In genomic region chr10:69571972-69572371, GRCm38 (mm10) we compare ENCODE assay signal across 8 mouse cellular contexts.
A peak's percentile ranks its signal among the peaks of the same experiment; 100 is the strongest.
DNase-seq lines count a peak whose midpoint lies in the region; ATAC-seq and TF ChIP-seq lines count a peak whose summit lies in the region.

No protein-coding gene starts in this region.

- no peaks in the 10 kb centered on the region for H3K9me3 ChIP-seq in heart, embryonic 16.5 days (replicated peaks; ENCODE audit: control insufficient read depth, low read length)

- 5% methylated on average over 9 of the region's 9 CpGs for WGBS in heart, embryonic 16.5 days

- no peak overlapping the region for H3K27ac ChIP-seq in heart, embryonic 16.5 days (ENCODE audit: low read length)

- H3ac ChIP-seq in myocyte (ENCODE audit: control insufficient read depth, insufficient read length): no peak overlapping the region

- no peaks in the 10 kb centered on the region for H3K27me3 ChIP-seq in heart, embryonic 16.5 days (ENCODE audit: control insufficient read depth, insufficient read depth, low read length)
- no peaks in the 10 kb centered on the region for H3K27me3 ChIP-seq in myocyte (ENCODE audit: control insufficient read depth, insufficient read depth, insufficient read length)

- peak overlapping the region; percentile 72 for H3K4me2 ChIP-seq in heart, embryonic 16.5 days (ENCODE audit: low read depth, low read length)
- peak overlapping the region; percentile 88 for H3K4me2 ChIP-seq in myocyte (ENCODE audit: low read depth)

- no peak for DNase-seq in heart, adult 8-10 months (ENCODE audit: low spot score)
- DNase-seq in embryo, embryonic 10.5 days (ENCODE audit: low spot score): peak; percentile 48
- peak; percentile 5 for DNase-seq in induced T-regulatory cell, adult 2 months (ENCODE audit: low read depth)
- DNase-seq in spleen, adult 12 weeks (ENCODE audit: low spot score): no peak
- no peak for DNase-seq in frontal cortex, postnatal 10 days (ENCODE audit: low spot score in 2 of 2)
- DNase-seq in spleen, postnatal 10 days (ENCODE audit: low spot score in 2 of 2): no peak

- no peaks in the 10 kb centered on the region for H3K36me3 ChIP-seq in heart, embryonic 16.5 days (ENCODE audit: control insufficient read depth, insufficient read depth)
- H3K36me3 ChIP-seq in myocyte (ENCODE audit: control insufficient read depth, insufficient read depth): no peaks in the 10 kb centered on the region

- H3K9ac ChIP-seq in heart, embryonic 16.5 days (ENCODE audit: low read length): peak overlapping the region; percentile 66

- H3K4me3 ChIP-seq in heart, embryonic 16.5 days (ENCODE audit: low read length): peak overlapping the region; percentile 47
- H3K4me3 ChIP-seq in myocyte: peak overlapping the region; percentile 15

- H3K79me2 ChIP-seq in myocyte (ENCODE audit: control insufficient read depth, insufficient read depth): no peaks in the 10 kb centered on the region

- H3K4me1 ChIP-seq in heart, embryonic 16.5 days (ENCODE audit: control insufficient read depth, insufficient read depth, low read length): peaks cover 46% of the 10 kb centered on the region

- no peak for TF ChIP-seq POLR2A in myocyte (IDR thresholded peaks at IDR 0.05; ENCODE audit: insufficient read length, low read depth)

- ATAC-seq in heart, embryonic 16.5 days (replicated peaks; ENCODE audit: extremely low read depth, insufficient read depth, low FRiP score): no peak

TF ChIP-seq in myocyte, 11 proteins besides CTCF, POLR2A, EP300 and RAD21:
- TF ChIP-seq REST (IDR thresholded peaks at IDR 0.05; ENCODE audit: insufficient read depth, insufficient read length) (no peak), MYOD1 (IDR thresholded peaks at IDR 0.05; ENCODE audit: control insufficient read depth in 1 of 3, insufficient read length in 2 of 3, low read depth in 2 of 3) (no peak), TCF3 (IDR thresholded peaks at IDR 0.05; ENCODE audit: insufficient read length, low read depth) (no peak), E2F4 (IDR thresholded peaks at IDR 0.05; ENCODE audit: insufficient read depth) (no peak), SRF (IDR thresholded peaks at IDR 0.05; ENCODE audit: control insufficient read depth, insufficient read length, low read depth) (no peak), USF1 (IDR thresholded peaks at IDR 0.05; ENCODE audit: low read depth) (no peak), CEBPB (IDR thresholded peaks at IDR 0.05; ENCODE audit: insufficient read depth, poor library complexity, severe bottlenecking) (no peak), TCF12 (IDR thresholded peaks at IDR 0.05; ENCODE audit: insufficient read depth, poor library complexity, severe bottlenecking) (no peak), MYOG (IDR thresholded peaks at IDR 0.05; ENCODE audit: control insufficient read depth in 1 of 3, insufficient read depth in 1 of 3, insufficient read length in 2 of 3, low read depth in 2 of 3) (no peak), POLR2AphosphoS2 (IDR thresholded peaks at IDR 0.05; ENCODE audit: insufficient read length, low read depth) (no peak)

Comparison
In these comparisons a context has a peak if more than half of its experiments do, and no peak if none do; other contexts are left out.
1. DNase-seq: peak in embryo, embryonic 10.5 days (single experiment) and induced T-regulatory cell, adult 2 months (single experiment); none in heart, adult 8-10 months (single experiment), spleen, adult 12 weeks (single experiment), frontal cortex, postnatal 10 days (0 of 2) and spleen, postnatal 10 days (0 of 2).